Mouse (Mus musculus): ENCODE measurements at regions not wholly inside any gene's neighbourhood (a gene's known extent, or its start where the extent isn't known, plus 50 kb on each side); places are given as distances from the start of the nearest gene placed in this dataset.

GRCm38 (mm10) chr10:125725077-125725680 is 240.8 kb upstream of the Lrig3 start:
- peak; percentile 37 to 53 for DNase-seq
- intact Hi-C loops (cut with DNase I): loop anchor here (5.0 to 10.0 kb wide), 2 partner anchors 270 to 807 kb away; no protein-coding TSS in a partner anchor

GRCm38 (mm10) chr10:125725681-125726139 is 240.3 kb upstream of the Lrig3 start:
- intact Hi-C loops (cut with DNase I): loop anchor here (2.0 to 10.0 kb wide), 3 partner anchors 269 to 807 kb away; no protein-coding TSS in a partner anchor
- peak in 1 of 2 experiments; percentile 3 for DNase-seq

- DNase-seq: no peak
- intact Hi-C loops (cut with DNase I): loop anchor here (2.0 to 10.0 kb wide), 3 partner anchors 268 to 806 kb away; no protein-coding TSS in a partner anchor
These were observed 239.4 kb upstream of the Lrig3 start for GRCm38 (mm10) chr10:125726546-125726945.

GRCm38 (mm10) chr10:125735744-125736494 is 230.0 kb upstream of the Lrig3 start:
- intact Hi-C loops (cut with DNase I): no loop called here
- no peak for DNase-seq

- DNase-seq: no peak
- intact Hi-C loops (cut with DNase I): no loop called here
These were observed 222.8 kb upstream of the Lrig3 start for GRCm38 (mm10) chr10:125743181-125743580.

GRCm38 (mm10) chr10:125749031-125749585 is 216.9 kb upstream of the Lrig3 start:
- no peak for DNase-seq
- intact Hi-C loops (cut with DNase I): no loop called here

- intact Hi-C loops (cut with DNase I): no loop called here
- no peak for DNase-seq
These were observed 213.3 kb upstream of the Lrig3 start for GRCm38 (mm10) chr10:125752506-125753218.

DNA sequence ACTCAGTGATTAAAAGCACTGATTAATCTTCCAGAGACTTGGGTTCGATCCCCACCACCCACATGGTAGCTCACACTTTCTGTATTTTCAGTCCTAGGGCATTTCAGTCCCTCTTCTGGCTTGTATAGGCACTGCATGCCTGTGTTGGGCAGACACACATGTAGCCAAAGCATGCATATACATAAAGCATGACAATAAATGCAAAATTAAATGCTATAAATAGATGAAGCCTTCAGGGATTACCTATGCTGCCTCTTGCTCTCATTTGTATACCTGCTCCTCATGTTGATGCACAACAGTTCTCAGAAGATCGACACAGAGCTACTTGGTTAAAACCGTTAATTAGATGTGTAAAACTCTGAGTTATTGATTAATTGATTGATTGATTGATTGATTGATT is 206.8 kb upstream of the Lrig3 start:
- intact Hi-C loops (cut with DNase I): no loop called here
- DNase-seq: no peak

DNA sequence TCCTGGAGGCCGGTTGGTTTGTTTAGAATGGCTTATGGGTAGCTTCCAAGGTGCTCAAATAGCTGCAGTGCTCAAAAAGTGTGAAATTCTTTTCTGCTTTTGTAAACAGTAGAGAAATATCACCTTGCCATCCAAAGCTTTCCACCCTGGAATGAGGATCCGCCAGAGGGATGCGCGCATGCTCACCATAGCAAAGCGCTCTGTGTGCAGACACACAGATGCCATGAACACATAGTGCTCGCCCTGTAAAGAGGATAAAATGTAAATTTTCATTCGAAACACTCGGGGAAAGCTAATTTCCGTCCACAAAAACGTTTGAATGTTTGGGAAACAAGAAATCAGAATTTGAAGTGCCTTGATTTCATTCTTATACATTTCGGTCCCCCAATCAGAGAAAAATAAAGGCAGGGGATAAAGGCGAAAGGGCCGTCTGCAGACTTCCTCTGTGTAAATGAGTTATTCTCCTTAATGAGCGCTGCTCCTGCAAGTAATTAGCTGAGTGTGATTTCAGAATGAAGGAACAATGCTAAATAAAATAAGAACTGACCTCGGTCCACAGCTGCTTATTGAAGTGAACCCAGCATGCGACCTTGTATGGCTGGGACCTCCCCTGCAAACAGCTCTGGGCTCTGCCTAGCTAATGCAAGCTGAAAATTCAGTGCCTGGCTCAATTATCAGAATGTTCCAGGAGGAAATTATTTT is 203.4 kb upstream of the Lrig3 start:
- intact Hi-C loops (cut with DNase I): no loop called here
- no peak for DNase-seq

- DNase-seq: peak in 1 of 2 experiments; percentile 8
- intact Hi-C loops (cut with DNase I): no loop called here
These were observed 201.4 kb upstream of the Lrig3 start for GRCm38 (mm10) chr10:125764402-125765102.

GRCm38 (mm10) chr10:125765103-125765820 is 200.7 kb upstream of the Lrig3 start:
- no peak for DNase-seq
- intact Hi-C loops (cut with DNase I): no loop called here

DNA sequence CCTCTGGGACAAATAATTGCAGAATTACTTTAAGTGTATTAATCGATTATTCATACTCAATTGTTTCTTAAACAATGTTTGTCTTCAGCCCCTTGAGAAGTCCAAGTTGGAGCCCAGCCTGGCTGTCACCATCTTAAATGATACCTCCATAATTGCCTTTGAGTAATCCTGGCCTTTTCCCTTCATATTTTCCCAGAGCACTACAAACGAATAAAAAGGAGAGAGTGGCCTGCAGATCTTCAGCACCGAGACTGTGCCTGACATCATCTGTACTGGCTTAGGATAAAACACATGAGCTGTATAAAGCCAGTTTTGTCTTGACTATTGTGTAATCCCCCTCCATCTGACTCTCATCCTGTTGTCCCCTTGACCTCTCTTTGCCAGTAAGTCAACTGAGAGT is 197.7 kb upstream of the Lrig3 start:
- intact Hi-C loops (cut with DNase I): no loop called here
- no peak for DNase-seq

DNA sequence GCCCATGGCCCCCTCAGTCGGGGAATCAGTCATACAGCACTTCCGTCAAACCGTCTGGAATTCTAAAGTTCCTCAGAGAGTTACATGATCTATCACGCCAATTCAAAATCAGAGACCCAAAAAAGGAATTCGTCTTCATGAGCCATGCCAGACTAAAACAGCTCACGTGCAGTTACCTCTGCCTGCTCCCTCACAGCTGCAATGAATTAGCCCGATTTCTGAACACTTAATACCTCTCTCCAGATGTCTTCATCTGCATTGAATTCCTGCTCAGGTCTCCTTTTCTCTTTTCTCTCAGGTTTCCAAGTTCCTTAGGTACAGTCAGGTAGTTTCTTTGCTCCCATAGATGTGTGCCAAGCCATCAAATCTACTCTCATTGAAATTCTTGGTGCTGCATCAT is 192.4 kb upstream of the Lrig3 start:
- intact Hi-C loops (cut with DNase I): no loop called here
- no peak for DNase-seq

- DNase-seq: no peak
- intact Hi-C loops (cut with DNase I): loop anchor here (5.0 kb wide), 1 partner anchor 550 kb away; no protein-coding TSS in a partner anchor
These were observed 183.5 kb upstream of the Lrig3 start for GRCm38 (mm10) chr10:125782486-125782885.

GRCm38 (mm10) chr10:125784896-125785295 is 181.1 kb upstream of the Lrig3 start:
- intact Hi-C loops (cut with DNase I): loop anchor here (2.0 to 5.0 kb wide), 2 partner anchors 547 to 746 kb away; no protein-coding TSS in a partner anchor
- DNase-seq: peak; percentile 5 to 26

- DNase-seq: peak; percentile 2 to 4
- intact Hi-C loops (cut with DNase I): loop anchor here (2.0 kb wide), 2 partner anchors 209 to 745 kb away; no protein-coding TSS in a partner anchor
These were observed 180.3 kb upstream of the Lrig3 start for GRCm38 (mm10) chr10:125785448-125786196.

DNA sequence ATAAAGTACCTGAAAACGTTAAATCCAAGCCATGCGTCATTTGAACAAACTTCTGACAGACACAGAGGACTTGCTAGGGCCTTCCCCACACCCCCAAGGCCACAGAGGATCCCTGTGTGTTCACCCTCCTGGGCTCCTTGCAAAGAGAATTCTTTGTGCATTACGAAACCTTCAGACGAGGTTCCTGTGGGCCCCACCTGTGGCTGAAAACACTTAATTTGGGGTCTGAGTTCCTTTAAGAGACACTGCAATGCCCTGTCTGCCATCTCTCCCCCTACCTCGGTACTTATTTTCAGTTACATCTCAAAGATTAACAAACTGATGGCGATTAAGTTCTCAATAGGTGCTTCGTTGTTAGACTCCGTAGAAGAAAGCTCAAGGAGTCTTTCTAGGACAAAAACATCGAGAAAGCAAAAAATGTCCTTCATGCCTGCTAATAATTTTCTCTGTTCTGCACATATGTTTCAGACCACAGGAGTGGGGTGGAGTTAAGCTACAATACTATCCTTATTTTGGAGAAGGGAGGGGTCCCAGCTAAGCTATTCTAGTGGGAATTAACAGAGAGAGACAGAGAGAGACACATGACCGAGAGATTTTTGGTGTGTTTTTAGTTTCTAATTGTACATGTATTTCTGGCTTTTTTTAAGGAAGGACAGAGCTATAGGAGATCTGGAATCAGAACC is 179.6 kb upstream of the Lrig3 start:
- intact Hi-C loops (cut with DNase I): loop anchor here (2.0 kb wide), 1 partner anchor 208 kb away; no protein-coding TSS in a partner anchor
- no peak for DNase-seq
